Mouse (Mus musculus) v-Abl transformed pro-B cells (cell line): ENCODE results near the gene Smarcal1.

Source experiments
- in situ Hi-C, 2 experiments: fragments of 400-800 bp; cut with MboI; formaldehyde crosslinking; loops; one replicate each; pipeline ENCODE4 v1.15.1; 2025; ENCODE audit not compliant: unreplicated experiment in 2 of 2

Smarcal1 gene

GRCm38 (mm10) chr1:72585971-72586875 is 3.2 kb downstream of the Smarcal1 start:
- in situ Hi-C loops: loop anchor here (5.0 to 25.0 kb wide), 6 partner anchors 126 to 1024 kb away; partner anchors contain the start of genes Atic (in 2 of the 2), Igfbp5 (in 1 of the 2), Mreg (in 1 of the 2) and Rpl37a (in 1 of the 2)

GRCm38 (mm10) chr1:72587532-72587931 is 4.5 kb downstream of the Smarcal1 start:
- in situ Hi-C loops: loop anchor here (5.0 to 25.0 kb wide), 6 partner anchors 125 to 1025 kb away; partner anchors contain the start of genes Atic (in 2 of the 2), Igfbp5 (in 1 of the 2), Mreg (in 1 of the 2) and Rpl37a (in 1 of the 2)

DNA sequence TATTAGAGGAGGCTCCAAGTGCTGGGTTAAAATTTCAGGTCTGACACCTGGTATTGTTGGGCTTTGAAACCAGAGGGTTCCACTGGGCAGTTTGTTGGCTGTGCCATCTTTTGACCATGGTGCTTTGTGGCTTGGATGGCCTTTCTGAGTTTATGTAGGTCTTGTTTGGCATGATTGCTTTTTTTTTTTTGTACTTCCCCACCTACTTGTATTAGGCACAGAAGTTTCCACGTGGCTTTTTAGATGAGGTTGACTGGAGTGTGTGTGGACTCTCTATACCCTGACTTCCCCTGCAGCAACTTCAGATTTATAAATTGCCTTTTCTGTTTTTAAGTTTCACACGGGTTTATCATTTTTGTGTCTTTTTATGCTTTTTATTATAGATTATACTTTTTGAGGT is 5.7 kb downstream of the Smarcal1 start:
- in situ Hi-C loops: loop anchor here (5.0 to 25.0 kb wide), 6 partner anchors 124 to 1026 kb away; partner anchors contain the start of genes Atic (in 2 of the 2), Igfbp5 (in 1 of the 2), Mreg (in 1 of the 2) and Rpl37a (in 1 of the 2)

- in situ Hi-C loops: loop anchor here (25.0 kb wide), 3 partner anchors 272 to 1028 kb away; partner anchors contain the start of genes Atic (in 2 of the 2) and Igfbp5 (in 1 of the 2)
Observed at GRCm38 (mm10) chr1:72590636-72591035, 7.6 kb downstream of the Smarcal1 start.

- in situ Hi-C loops: loop anchor here (25.0 kb wide), 3 partner anchors 270 to 1030 kb away; partner anchors contain the start of genes Atic (in 2 of the 2) and Igfbp5 (in 1 of the 2)
Observed at GRCm38 (mm10) chr1:72592350-72592749, 9.3 kb downstream of the Smarcal1 start.

- in situ Hi-C loops: loop anchor here (25.0 kb wide), 3 partner anchors 269 to 1031 kb away; partner anchors contain the start of genes Atic (in 2 of the 2) and Igfbp5 (in 1 of the 2)
Observed at GRCm38 (mm10) chr1:72593340-72593951, 10.4 kb downstream of the Smarcal1 start.

DNA sequence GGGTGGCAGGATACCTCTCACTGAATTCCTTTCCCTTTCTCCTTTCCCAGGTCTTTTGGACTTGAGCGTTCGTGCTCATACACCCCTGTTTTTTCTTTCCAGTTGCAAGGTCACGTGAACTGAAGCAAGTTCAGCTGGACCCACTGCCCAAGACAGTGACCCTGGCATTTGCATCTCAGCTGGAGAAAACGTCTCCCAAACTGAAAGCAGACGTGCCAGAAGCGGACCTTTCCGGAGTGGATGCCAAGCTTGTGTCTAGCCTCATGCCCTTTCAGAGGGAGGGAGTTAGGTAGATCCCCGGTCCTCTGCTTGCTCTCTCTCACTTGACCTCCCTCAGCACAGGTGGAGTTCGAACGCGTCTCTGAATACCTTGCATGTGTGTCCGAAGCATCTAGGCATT is 12.6 kb downstream of the Smarcal1 start:
- in situ Hi-C loops: loop anchor here (25.0 kb wide), 3 partner anchors 267 to 1033 kb away; partner anchors contain the start of genes Atic (in 2 of the 2) and Igfbp5 (in 1 of the 2)

GRCm38 (mm10) chr1:72596231-72596630 is 13.2 kb downstream of the Smarcal1 start:
- in situ Hi-C loops: loop anchor here (25.0 kb wide), 3 partner anchors 266 to 1034 kb away; partner anchors contain the start of genes Atic (in 2 of the 2) and Igfbp5 (in 1 of the 2)

GRCm38 (mm10) chr1:72599146-72600101 is 16.4 kb downstream of the Smarcal1 start:
- in situ Hi-C loops: loop anchor here (25.0 kb wide), 3 partner anchors 263 to 1037 kb away; partner anchors contain the start of genes Atic (in 2 of the 2) and Igfbp5 (in 1 of the 2)

DNA sequence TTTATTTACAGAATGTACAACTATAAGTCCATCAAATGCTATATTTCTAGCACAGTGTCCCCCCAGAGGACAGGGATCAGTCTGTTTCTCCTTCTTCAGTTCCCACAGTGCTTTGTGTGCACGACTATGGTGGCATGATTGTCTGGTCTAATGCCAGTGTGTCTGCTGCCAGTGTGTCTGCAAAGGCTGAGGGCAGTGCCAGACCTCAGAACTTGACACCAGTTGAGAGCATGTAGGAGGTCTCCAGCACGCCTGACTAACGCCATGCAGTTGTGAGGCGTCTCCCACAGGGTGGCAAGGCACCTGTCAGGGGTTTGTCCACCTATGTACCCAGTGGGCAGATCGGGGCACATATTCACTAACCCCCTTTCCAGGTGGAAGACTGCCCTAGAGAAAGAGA is 17.7 kb downstream of the Smarcal1 start:
- in situ Hi-C loops: no loop called here

- in situ Hi-C loops: no loop called here
Observed at GRCm38 (mm10) chr1:72601233-72601632, 18.2 kb downstream of the Smarcal1 start.

DNA sequence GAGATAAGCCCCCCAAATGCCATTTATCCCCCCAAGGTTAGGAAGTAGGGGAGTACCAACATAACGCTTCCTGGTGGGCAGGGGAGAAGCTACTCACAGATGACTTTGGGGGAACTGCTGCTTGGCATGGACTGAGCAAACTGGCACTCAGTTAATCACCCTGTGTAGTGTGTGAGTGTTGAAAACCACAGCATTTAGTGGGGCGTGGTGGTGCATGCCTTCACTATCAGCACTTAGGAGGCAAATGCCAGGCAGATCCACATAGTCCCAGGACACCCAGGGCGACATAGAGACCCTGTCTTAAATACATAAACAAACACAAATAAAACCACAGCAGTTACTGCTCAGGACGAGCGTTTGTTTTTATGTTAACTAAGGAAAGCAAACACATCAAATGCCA is 19.1 kb downstream of the Smarcal1 start:
- in situ Hi-C loops: no loop called here

GRCm38 (mm10) chr1:72602803-72603202 is 19.8 kb downstream of the Smarcal1 start:
- in situ Hi-C loops: no loop called here

GRCm38 (mm10) chr1:72606186-72606673 is 23.2 kb downstream of the Smarcal1 start:
- in situ Hi-C loops: no loop called here

- in situ Hi-C loops: no loop called here
Observed at GRCm38 (mm10) chr1:72609129-72609528, 26.1 kb downstream of the Smarcal1 start.

DNA sequence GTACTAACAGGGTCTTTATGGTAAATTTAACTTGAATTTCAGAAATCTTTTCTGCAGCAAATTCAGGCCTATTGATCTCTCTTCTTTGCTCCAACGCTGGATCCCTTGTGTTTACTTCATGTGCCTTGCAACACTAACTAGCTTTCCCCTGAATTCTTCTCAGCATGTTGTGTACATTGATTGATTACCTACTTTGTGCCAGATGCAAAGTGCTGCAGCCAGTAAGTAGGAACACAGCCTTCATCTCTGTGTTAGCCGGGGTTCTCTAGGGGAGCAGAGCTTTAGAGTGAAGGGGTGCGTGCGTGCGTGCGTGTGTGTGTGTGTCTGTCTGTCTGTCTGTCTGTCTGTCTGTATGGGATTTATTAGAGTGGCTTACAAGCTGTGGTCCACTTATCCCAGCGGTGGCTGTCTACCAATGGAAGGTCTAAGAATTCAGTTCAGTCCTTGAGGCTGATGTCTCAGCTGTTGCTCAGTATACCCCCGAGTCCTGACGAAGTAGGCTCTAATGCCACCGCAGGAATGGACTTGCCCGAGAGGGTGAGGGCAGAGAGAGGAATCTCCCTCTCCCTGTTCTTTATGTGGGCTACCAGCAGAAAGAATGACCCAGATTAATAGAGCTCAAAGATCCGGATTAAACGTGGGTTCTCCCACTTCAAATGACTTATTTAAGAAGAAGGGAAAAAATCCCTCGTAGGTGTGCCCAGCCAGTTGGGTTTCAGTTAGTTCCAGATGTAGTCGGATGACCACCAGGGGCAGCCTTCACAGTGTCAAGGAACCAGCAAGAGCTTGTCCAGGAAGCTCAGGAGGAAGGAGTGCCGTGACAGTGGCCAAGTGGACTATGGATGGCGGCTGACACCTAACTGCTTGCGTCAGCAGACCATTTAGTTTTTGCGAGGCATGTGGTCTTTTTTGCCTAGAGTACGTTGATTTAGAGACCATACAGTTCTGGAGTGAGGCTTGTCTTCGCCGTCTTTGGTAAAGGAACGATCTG is 27.1 kb downstream of the Smarcal1 start:
- in situ Hi-C loops: no loop called here

DNA sequence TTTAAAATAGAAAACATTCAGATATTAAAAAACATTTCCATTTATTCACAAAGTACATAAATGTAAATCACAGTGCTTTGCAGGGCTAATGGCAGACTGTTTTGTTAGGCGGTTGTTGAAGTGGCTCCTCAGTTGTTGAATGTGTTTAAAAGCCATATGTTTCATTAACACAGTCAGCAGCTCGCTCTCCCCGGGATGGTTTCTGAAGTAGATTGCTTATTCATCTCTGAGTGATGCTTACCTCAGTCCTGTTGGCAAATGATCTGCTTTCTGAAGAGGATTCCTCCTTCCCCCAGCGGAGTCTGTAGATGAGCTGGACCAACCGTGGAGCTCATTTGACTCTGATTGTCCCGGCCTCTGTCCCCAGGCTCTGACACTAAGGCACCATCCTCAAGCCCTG is 29.1 kb downstream of the Smarcal1 start:
- in situ Hi-C loops: no loop called here

DNA sequence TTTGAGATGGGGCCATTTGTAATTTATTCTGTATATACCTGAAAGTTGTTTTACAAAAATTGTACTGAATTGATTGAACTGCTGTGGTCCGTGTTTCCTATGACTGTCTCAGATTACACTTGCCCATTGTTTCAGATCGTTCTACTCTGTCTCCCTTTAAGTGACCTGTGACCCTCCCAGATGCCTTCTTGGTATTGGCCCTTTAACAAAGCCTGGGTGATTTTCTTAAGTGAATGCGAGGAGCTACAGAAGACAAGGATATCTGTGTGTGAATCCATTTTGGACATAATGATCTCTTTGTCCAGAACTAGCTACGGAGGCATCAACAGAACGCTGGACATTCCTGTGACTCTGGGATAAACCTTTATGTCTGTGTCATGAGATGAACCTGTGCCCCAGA is 52.2 kb downstream of the Smarcal1 start:
- in situ Hi-C loops: no loop called here
